Mouse (Mus musculus): ENCODE measurements around the gene Tln1.

GRCm38 (mm10) chr4:43561436-43561996 is 975 bp downstream of the Tln1 start:
- TF ChIP-seq POLR2A (IDR thresholded peaks at IDR 0.05; ENCODE audit: low read depth, low read length) (no peak), ETS1 (conservative IDR thresholded peaks at IDR 0.05; ENCODE audit: low read depth, low read length) (no peak)
